Mouse (Mus musculus) heart, adult 2 months (tissue): ENCODE measurements around the gene Adgrf1. TPM values are rescaled to one million over a fixed set of nuclear protein-coding genes. Genes with fewer than 3 reads are reported as not detected.

Experiments
- DNase-seq, 2 experiments: peaks; one replicate each; pipeline ENCODE4 v3.0.0; 2021
- H3K27ac ChIP-seq: fragments of 200-600 bp; 2 replicates; pipeline ENCODE4 v1.8.1; 2022
- H3K27me3 ChIP-seq: fragments of 200-500 bp; 2 replicates; pipeline ENCODE4 v1.6.1; 2012; ENCODE audit warnings: mild to moderate bottlenecking, low read length, inconsistent platforms, mixed read lengths; ENCODE audit not compliant: control insufficient read depth, insufficient read depth
- H3K36me3 ChIP-seq: fragments of 200-500 bp; 2 replicates; pipeline ENCODE4 v1.6.1; 2012; ENCODE audit warnings: low read length, inconsistent platforms; ENCODE audit not compliant: control insufficient read depth, insufficient read depth
- H3K4me1 ChIP-seq: fragments of 200-500 bp; 2 replicates; pipeline ENCODE4 v1.6.1; 2011; ENCODE audit warnings: low read length; ENCODE audit not compliant: control insufficient read depth, insufficient read depth
- H3K4me3 ChIP-seq: fragments of 200-600 bp; 2 replicates; pipeline ENCODE4 v1.8.1; 2022
- H3K79me2 ChIP-seq: fragments of 200-500 bp; replicated peaks from 2 replicates; pipeline ENCODE4 v1.6.1; 2012; ENCODE audit warnings: mild to moderate bottlenecking, inconsistent platforms, low read length, moderate library complexity, mixed read lengths; ENCODE audit not compliant: control insufficient read depth, insufficient read depth
- H3K9ac ChIP-seq: fragments of 200-500 bp; 2 replicates; pipeline ENCODE4 v1.6.1; 2012; ENCODE audit warnings: low read depth, mild to moderate bottlenecking, control low read depth, inconsistent platforms, low read length, mixed read lengths
- CTCF ChIP-seq: fragments of 200-600 bp; IDR thresholded peaks from 2 replicates; pipeline ENCODE4 v1.8.1; 2022; ENCODE audit warnings: antibody characterized with exemption, mild to moderate bottlenecking, moderate library complexity
- EP300 ChIP-seq: fragments of 200-500 bp; IDR thresholded peaks from 2 replicates; pipeline ENCODE4 v1.6.1; 2011; ENCODE audit warnings: low read depth, low read length, control low read depth; ENCODE audit not compliant: insufficient read depth
- POLR2A ChIP-seq: fragments of 200-500 bp; IDR thresholded peaks from 2 replicates; pipeline ENCODE4 v1.6.1; 2011; ENCODE audit warnings: mild to moderate bottlenecking, low read depth, low read length, control low read depth; ENCODE audit not compliant: insufficient read depth
- WGBS: fragments of 180-500 bp; shearing (Covaris S2); methylation state at CpG from one replicate; pipeline ENCODE4 v1.1.7; 2018; 5-methylcytosine and 5-hydroxymethylcytosine counted together
- intact Hi-C: fragments of 180-260 bp; cut with DNase I; formaldehyde crosslinking; loops from one replicate; pipeline ENCODE4 v1.15.1; 2025
- polyA plus RNA-seq: library from polyadenylated mRNA; depleted of rRNA; stranded (reverse); fragments of >200 nt; gene quantifications from 2 replicates; pipeline ENCODE4 v1.2.3, GENCODE M21; 2012
- total RNA-seq, 2 experiments: library from RNA; stranded (reverse); gene quantifications; 2 replicates each; pipeline ENCODE4 v1.2.3; 2021

Adgrf1 gene
- total and polyA plus RNA-seq, 3 experiments = 0.02 TPM; not detected in 2

DNA sequence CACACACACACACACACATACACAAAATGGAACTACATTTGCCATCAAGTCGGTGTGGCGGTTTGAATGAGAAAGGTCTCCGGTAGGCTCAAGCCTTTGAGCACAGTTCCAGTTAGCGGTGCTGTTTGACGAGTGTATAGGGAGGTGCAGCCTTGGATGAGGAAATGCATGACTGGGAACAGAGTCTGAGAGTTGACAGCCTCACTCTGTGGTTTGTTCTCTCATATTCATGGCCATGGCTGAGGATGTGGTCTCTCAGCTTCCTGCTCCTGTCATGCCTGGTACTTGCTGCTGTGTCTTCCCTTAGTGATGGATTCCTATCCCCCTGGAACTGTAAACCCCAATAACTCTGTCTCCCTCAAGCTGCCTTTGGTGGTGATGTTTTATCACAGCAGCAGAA, 8.2 kb upstream of the Adgrf1 start:
- WGBS = 90% methylated on average over 5 of the region's 5 CpGs
- no peaks in the 10 kb centered on the region for H3K79me2 ChIP-seq
- no peak for DNase-seq
- no peak overlapping the region for H3K9ac ChIP-seq
- no peak overlapping the region for H3K27ac ChIP-seq
- TF ChIP-seq CTCF (no peak), EP300 (no peak), POLR2A (no peak)
- H3K36me3 ChIP-seq = no peaks in the 10 kb centered on the region
- H3K4me3 ChIP-seq = no peak overlapping the region
- no peaks in the 10 kb centered on the region for H3K27me3 ChIP-seq
- H3K4me1 ChIP-seq = peaks cover 8% of the 10 kb centered on the region
- intact Hi-C loops = no loop called here

DNA sequence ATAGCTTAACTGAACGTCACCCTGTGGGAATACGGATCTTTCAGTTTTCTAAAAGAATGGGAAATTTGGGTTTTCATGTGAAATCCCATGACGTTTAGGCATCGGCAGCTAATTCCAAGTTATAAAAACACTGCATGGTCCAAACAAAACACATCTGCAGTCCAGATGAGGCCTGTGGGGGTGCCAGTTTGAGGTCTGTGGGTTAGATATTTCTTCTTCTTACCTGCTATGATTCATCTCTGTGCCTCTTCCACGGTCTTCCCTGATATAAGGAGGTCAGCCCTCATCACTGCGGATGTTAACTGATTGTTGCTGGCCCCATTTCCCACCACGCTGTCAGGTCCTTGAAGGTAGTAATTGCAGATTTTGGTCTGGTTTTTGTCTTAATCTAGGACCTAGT, 5.4 kb upstream of the Adgrf1 start:
- Histone ChIP-seq H3K36me3 (no peaks in the 10 kb centered on the region), H3K27me3 (no peaks in the 10 kb centered on the region), H3K4me3 (no peak overlapping the region), H3K9ac (no peak overlapping the region), H3K27ac (no peak overlapping the region), H3K79me2 (no peaks in the 10 kb centered on the region), H3K4me1 (peaks cover 1% of the 10 kb centered on the region)
- intact Hi-C loops = loop anchor here (1.0 to 2.0 kb wide), 3 partner anchors 62 to 254 kb away; no protein-coding TSS in a partner anchor
- no peak for TF ChIP-seq EP300
- no peak for TF ChIP-seq CTCF
- no peak for TF ChIP-seq POLR2A
- WGBS = 60% methylated on average over 7 of the region's 7 CpGs
- DNase-seq = no peak

DNA sequence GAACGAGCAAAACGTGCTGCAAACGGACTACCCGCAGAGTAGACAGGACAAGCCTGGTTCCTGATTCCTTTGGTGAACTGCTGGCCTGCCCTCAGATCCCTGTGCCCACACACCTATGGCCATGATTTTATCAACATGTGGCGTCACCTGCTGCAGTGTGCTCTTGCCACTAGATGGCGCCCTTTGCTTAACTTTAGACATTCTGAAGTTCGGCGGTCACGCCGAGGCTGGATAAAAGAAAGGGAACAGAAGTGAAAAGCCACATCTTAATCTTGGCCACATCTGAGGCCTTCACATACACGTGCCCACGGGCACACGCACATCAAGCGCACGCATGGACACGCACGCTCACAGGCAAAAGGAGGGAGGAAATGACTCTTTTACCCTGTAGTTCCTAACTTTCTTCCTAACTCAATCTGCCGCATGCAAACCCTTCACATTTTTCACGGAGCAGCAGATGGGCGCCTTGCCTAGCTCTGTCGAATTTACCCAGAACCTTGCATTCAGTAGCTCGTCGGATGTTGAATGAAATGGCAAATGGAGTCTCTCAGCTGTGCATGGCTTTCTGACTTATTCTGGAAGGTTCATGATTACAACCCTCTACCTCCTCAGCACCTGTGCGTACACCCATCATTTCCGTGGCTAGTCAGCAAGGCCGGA, 4.8 kb upstream of the Adgrf1 start:
- intact Hi-C loops = loop anchor here (1.0 to 2.0 kb wide), 3 partner anchors 61 to 253 kb away; no protein-coding TSS in a partner anchor
- no peaks in the 10 kb centered on the region for H3K79me2 ChIP-seq
- H3K27ac ChIP-seq = no peak overlapping the region
- H3K4me1 ChIP-seq = peaks cover 3% of the 10 kb centered on the region
- peak; percentile 66 to 78 for DNase-seq
- 21% methylated on average over 26 of the region's 26 CpGs for WGBS
- no peak overlapping the region for H3K9ac ChIP-seq
- H3K27me3 ChIP-seq = 0 out of 2 replicates have a peak, but pooled peaks cover 1% of the 10 kb centered on the region
- H3K36me3 ChIP-seq = no peaks in the 10 kb centered on the region
- TF ChIP-seq EP300 (peak; percentile 96), CTCF (peak; percentile 94), POLR2A (no peak)
- no peak overlapping the region for H3K4me3 ChIP-seq

GRCm38 (mm10) chr17:43265944-43266343, 4.2 kb upstream of the Adgrf1 start:
- H3K36me3 ChIP-seq = no peaks in the 10 kb centered on the region
- intact Hi-C loops = loop anchor here (1.0 to 2.0 kb wide), 4 partner anchors 61 to 341 kb away; no protein-coding TSS in a partner anchor
- no peak overlapping the region for H3K27ac ChIP-seq
- H3K4me1 ChIP-seq = peaks cover 3% of the 10 kb centered on the region
- no peak overlapping the region for H3K4me3 ChIP-seq
- H3K9ac ChIP-seq = no peak overlapping the region
- 89% methylated on average over 6 of the region's 6 CpGs for WGBS
- DNase-seq = no peak
- TF ChIP-seq POLR2A (no peak), EP300 (no peak), CTCF (no peak)
- H3K27me3 ChIP-seq = 0 out of 2 replicates have a peak, but pooled peaks cover 1% of the 10 kb centered on the region
- H3K79me2 ChIP-seq = no peaks in the 10 kb centered on the region

DNA sequence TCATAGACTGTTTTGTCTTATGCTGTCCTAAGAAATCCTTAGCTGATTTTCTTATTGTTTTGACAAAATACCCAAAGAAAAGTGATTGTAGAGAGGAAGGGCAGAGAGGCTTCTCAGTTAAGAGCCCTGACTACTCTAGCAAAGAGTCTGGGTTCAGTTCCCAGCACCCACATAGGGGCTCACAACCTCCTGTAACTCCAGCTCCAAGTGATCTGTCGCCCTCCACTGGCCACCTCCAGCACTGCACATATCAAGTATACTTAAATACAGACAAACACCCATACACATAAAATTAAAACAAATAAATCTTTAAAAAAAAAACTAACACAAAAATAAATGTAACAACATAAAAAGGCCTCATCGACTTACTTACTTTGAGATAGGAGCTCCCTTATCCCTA, 3.5 kb upstream of the Adgrf1 start:
- H3K79me2 ChIP-seq = no peaks in the 10 kb centered on the region
- intact Hi-C loops = loop anchor here (2.0 kb wide), 1 partner anchor 340 kb away; no protein-coding TSS in a partner anchor
- H3K36me3 ChIP-seq = no peaks in the 10 kb centered on the region
- no peak overlapping the region for H3K9ac ChIP-seq
- H3K27me3 ChIP-seq = 0 out of 2 replicates have a peak, but pooled peaks cover 1% of the 10 kb centered on the region
- TF ChIP-seq EP300 (no peak), POLR2A (no peak), CTCF (no peak)
- H3K4me1 ChIP-seq = peaks cover 3% of the 10 kb centered on the region
- DNase-seq = no peak
- H3K27ac ChIP-seq = no peak overlapping the region
- WGBS = 77% methylated on average over 2 of the region's 2 CpGs
- H3K4me3 ChIP-seq = no peak overlapping the region

- no peaks in the 10 kb centered on the region for H3K79me2 ChIP-seq
- no peak overlapping the region for H3K4me3 ChIP-seq
- 0 out of 2 replicates have a peak, but pooled peaks cover 1% of the 10 kb centered on the region for H3K27me3 ChIP-seq
- no peak for DNase-seq
- H3K27ac ChIP-seq = no peak overlapping the region
- H3K9ac ChIP-seq = no peak overlapping the region
- intact Hi-C loops = loop anchor here (2.0 kb wide), 1 partner anchor 340 kb away; no protein-coding TSS in a partner anchor
- no peaks in the 10 kb centered on the region for H3K36me3 ChIP-seq
- WGBS = 81% methylated on average over 9 of the region's 9 CpGs
- TF ChIP-seq CTCF = peak; percentile 46
- TF ChIP-seq POLR2A = no peak
- TF ChIP-seq EP300 = no peak
- peaks cover 3% of the 10 kb centered on the region for H3K4me1 ChIP-seq
Measured at GRCm38 (mm10) chr17:43267046-43267749, 2.9 kb upstream of the Adgrf1 start.
